Mouse (Mus musculus): ENCODE results near the gene Ergic1.
A peak's percentile ranks its signal among the peaks of the same experiment; 100 is the strongest.

The Ergic1 gene

DNA sequence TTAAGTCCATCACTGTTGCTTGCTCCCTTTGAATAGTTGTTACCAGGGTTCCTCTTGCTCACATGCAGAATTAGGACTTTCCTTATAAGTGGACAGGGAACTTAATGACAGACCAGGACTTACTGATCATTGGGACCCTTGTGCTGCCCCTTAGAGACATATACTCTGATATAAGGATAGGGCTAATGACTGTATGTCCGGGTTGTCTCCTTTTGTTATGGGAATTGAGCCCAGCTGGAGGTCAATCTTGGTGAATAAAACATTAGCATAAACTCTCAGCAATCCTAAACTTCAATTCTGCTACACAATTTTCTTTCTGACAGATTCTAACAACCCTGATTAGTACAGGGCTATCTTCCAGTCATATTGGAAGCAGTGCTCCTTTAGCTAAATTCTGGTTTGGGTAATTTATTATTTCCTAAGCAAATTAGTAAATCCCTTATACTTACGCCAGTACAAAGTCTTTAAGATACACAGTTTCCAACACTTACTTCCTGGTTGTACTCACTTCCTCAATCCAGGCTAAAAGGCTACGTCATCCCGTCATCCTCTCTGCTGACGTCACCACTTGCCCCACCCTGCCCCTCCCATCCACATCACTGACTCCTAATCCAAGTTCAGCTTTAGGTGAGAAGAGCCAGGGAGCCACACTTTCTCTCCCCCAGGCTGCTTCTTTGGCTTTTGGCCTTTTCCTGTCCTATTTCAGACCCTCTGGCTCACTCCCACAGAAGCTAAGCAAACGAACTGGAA lies 23.4 kb upstream of the Ergic1 start:
- peak; percentile 36 for DNase-seq (ENCODE audit: low spot score)

- no peak for DNase-seq (ENCODE audit: low spot score)
Observed at GRCm38 (mm10) chr17:26540083-26540482, 21.2 kb upstream of the Ergic1 start.

- DNase-seq (ENCODE audit: low spot score): no peak
Observed at GRCm38 (mm10) chr17:26544319-26544963, 16.8 kb upstream of the Ergic1 start.

GRCm38 (mm10) chr17:26547771-26548170 lies 13.5 kb upstream of the Ergic1 start:
- DNase-seq (ENCODE audit: low spot score): no peak

- no peak for DNase-seq (ENCODE audit: low spot score)
Observed at GRCm38 (mm10) chr17:26548566-26548965, 12.7 kb upstream of the Ergic1 start.

GRCm38 (mm10) chr17:26549148-26549809 lies 12.0 kb upstream of the Ergic1 start:
- no peak for DNase-seq (ENCODE audit: low spot score)

- peak; percentile 18 for DNase-seq (ENCODE audit: low spot score)
Observed at GRCm38 (mm10) chr17:26551104-26551503, 10.2 kb upstream of the Ergic1 start.

GRCm38 (mm10) chr17:26553033-26553432 lies 8.3 kb upstream of the Ergic1 start:
- no peak for DNase-seq (ENCODE audit: low spot score)

DNA sequence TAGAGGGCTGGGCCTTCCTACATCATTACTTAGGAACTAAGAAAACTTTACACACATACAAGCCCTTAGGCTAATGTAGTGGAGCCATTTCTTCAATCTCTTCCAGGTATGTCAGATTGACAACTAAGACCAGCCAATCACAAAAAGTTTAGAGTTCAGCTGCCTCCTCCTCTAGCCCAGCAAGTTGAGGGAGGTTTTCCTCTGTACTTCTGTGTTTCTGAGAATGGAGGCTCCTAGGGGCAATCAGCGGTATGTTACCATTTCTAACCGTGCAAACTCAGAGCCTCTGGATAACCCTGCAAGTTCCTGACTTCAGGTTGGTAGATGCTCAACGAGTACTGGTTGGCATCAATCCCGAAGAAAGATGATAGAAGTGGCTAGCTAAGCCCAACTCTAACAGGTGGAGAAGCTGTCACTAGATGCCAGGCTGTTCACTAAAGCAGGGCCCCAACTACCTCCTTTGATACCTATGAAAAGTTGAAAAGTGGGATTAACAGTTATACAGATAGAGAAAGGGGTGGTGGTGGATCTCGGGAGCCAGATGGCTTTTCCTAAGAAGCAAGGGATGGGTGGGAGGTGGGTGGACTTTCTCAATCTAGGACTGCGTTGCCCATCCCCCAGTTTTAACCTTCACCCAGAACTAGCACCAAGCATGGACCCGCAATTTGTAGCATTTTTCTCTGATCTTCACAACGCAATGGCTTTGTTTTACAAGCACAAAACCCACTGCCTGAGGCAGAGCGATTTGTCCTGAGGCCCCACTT lies 581 bp upstream of the Ergic1 start:
- DNase-seq (ENCODE audit: low spot score): peak; percentile 28

DNA sequence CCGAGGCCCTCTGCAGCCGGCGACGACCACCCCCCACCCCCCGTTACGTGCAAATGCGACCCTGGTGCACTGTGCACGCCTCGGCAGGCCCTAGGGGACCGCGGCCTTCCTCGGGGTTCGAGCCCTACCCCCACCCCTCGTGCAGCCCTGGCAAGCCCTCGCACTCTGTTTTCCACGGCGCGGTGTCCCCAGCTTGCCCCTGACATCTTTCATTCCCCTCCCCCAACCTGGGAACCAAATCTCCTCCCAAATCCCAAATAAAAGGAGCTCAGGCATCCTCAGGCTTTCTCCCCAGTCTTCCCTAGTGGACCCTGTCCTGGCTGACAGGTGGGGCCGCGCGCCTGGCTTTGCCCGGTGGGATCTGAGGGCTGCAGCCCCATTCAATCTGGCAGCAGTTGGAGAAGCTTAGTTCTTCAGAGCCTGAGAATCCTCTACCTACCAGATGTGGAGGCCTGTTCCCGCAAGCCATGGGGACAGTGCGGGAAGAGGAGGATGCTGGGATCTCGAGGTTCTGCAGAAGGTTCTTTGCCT lies 427 bp downstream of the Ergic1 start, which contains the start of gene Dusp1:
Gene Dusp1, minus strand, starts transcription at position 478 of the 531 bp plus-strand sequence.
- peak; percentile 6 for DNase-seq (ENCODE audit: low spot score)

DNA sequence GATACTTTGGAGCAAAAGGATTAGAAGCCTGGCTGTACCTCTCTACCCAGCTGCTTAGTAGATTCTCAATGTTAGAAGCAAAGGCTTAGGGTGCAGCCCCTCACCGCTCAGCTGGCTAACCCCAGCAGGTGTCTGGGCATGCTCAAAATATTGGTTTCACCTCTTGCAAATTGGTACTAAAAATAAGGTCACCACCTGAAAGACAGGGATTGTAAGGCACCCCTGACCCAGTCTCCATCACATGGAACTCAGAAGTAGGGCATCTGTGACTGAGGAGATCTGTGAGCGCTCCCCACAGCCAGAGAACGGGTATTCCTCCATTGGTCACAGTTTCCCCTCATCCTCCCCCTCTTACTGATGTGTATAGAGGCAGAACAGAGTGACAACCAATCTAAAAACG lies 1.0 kb downstream of the Ergic1 start:
- no peak for DNase-seq (ENCODE audit: low spot score)

GRCm38 (mm10) chr17:26563476-26563875 lies 2.2 kb downstream of the Ergic1 start:
- DNase-seq (ENCODE audit: low spot score): no peak

DNA sequence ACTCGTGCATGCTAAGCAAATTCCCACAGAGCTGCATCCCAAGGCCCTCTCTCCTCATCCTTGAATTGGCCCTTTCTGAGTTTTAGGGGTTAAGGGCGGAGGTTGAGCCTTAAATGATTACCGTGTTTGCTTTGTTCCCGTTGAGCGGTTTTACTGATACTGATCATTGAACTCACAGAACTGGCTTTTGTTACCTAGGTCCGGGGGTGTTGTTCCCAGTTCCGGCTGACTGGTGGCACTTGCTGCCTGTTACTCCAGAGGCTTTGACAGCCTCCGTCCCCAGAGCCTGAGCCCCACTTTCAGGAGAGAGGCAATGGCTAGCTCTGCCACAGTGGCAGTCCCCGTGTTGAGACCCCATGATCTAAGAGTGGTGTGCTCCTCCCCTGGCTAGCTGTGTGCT lies 3.1 kb downstream of the Ergic1 start:
- DNase-seq (ENCODE audit: low spot score): no peak

GRCm38 (mm10) chr17:26567142-26567817 lies 6.0 kb downstream of the Ergic1 start:
- no peak for DNase-seq (ENCODE audit: low spot score)

- DNase-seq (ENCODE audit: low spot score): no peak
Observed at GRCm38 (mm10) chr17:26567818-26568173, 6.5 kb downstream of the Ergic1 start.

- no peak for DNase-seq (ENCODE audit: low spot score)
Observed at GRCm38 (mm10) chr17:26569594-26570350, 8.5 kb downstream of the Ergic1 start.

GRCm38 (mm10) chr17:26570651-26571118 lies 9.4 kb downstream of the Ergic1 start:
- peak; percentile 52 for DNase-seq (ENCODE audit: low spot score)

DNA sequence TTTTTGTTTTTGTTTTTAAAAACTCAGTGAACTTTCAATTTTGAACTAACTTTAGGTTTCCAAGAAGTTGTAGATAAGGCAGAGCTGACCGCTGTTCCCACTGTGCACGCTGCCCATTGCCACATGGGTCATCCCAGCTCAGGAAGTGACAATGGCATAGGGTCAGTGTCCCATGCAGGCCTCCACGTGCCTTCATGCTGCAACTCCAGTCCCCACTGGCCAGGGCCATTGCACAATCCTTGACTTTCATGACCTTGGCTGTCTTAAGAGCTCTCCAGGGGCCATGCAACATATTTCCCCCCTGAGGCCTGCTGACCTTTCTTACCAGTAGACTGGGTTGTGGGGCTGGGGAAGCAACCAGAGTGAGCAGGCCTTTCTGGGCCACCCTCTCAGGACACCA lies 10.1 kb downstream of the Ergic1 start:
- DNase-seq (ENCODE audit: low spot score): no peak

DNA sequence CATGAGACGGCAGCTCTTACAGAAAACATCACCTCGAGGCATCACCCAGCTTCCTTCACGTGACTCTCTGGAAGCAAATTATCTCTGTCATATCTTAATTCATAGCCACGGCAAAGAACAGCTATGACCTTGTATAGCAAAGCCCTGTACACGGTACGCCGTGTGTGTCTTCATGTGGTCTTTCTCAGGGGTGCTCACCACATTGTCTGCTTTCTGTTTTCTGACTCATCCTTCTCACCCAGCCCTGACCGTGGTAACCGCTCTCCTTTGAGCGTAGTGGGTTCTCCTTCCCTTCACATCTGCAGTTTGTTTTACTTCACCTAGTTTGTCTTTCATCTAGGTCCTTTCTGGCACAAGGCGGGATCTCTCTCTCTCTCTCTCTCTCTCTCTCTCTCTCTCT lies 11.0 kb downstream of the Ergic1 start:
- peak; percentile 81 for DNase-seq (ENCODE audit: low spot score)

GRCm38 (mm10) chr17:26574118-26574517 lies 12.8 kb downstream of the Ergic1 start:
- no peak for DNase-seq (ENCODE audit: low spot score)

- DNase-seq (ENCODE audit: low spot score): no peak
Observed at GRCm38 (mm10) chr17:26574701-26575100, 13.4 kb downstream of the Ergic1 start.
